Mouse (Mus musculus): ENCODE measurements around the gene Cacna1e.

DNA sequence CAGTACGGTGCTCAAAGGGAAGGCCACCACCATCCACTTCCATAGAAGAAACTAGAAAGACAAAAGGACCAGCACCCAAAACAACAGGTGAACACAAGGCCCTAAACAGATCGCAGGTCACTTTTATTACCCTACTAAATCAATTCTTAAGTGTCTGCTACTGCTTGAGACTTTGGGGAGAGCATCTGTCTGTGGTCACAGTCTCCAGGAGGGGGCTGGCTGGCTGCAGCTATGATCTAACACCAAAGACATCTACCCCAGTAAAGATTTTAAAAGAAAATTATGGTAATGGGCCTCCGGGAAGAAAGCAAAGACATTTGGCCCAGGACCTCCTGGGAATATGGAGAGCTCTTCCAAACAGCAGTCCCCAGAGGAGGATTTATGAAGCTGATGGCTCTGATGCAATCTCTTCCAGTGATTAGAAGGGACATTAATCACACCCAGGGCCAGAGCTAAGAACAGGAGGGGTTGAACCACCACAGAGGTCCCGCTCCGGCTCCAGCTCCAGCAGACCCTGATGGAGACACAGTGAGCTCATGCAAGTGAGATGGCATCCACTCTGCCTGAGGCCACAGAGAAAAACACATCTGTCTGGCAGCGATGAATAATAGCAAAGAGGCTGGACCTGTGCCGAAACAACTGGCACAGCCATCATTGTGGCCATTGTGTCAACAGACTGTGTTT lies 178.3 kb downstream of the Cacna1e start:
- TF ChIP-seq EP300 (optimal IDR thresholded peaks at IDR 0.05) (no peak), CTCF (IDR thresholded peaks at IDR 0.05; ENCODE audit: low read depth) (no peak)
